Mouse (Mus musculus) liver, embryonic 11.5 days (tissue): ENCODE measurements around the gene Zgpat. TPM values are rescaled to one million over a fixed set of nuclear protein-coding genes. Genes with fewer than 3 reads are reported as not detected.

Experiments used
- ATAC-seq: fragments of 200-750 bp; cut with Nextera tagmentation; replicated peaks from 2 replicates; pipeline ENCODE4 v1.8.0; 2017; ENCODE audit warnings: moderate number of reproducible peaks, mild to moderate bottlenecking, moderate TSS enrichment, moderate library complexity; ENCODE audit not compliant: low FRiP score
- DNase-seq: peaks from one replicate; pipeline ENCODE4 v3.0.0-alpha.2; 2017; ENCODE audit warnings: low spot score
- H3K27ac ChIP-seq: fragments of 300-500 bp; sonication (generic); 2 replicates; pipeline ENCODE4 v1.5.1; 2014; ENCODE audit warnings: mild to moderate bottlenecking, low read depth, low read length, control low read depth
- H3K27me3 ChIP-seq: fragments of 300-500 bp; sonication (generic); replicated peaks from 2 replicates; pipeline ENCODE4 v1.6.1; 2014; ENCODE audit warnings: low read length, mixed read lengths; ENCODE audit not compliant: control insufficient read depth, insufficient read depth
- H3K36me3 ChIP-seq: fragments of 300-500 bp; sonication (generic); 2 replicates; pipeline ENCODE4 v1.6.1; 2014; ENCODE audit warnings: mild to moderate bottlenecking, low read length, moderate library complexity, mixed read lengths; ENCODE audit not compliant: control insufficient read depth, insufficient read depth
- H3K4me1 ChIP-seq: fragments of 300-500 bp; sonication (generic); replicated peaks from 2 replicates; pipeline ENCODE4 v1.6.1; 2014; ENCODE audit warnings: low read length, mixed read lengths; ENCODE audit not compliant: control insufficient read depth, insufficient read depth
- H3K4me2 ChIP-seq: fragments of 300-500 bp; sonication (generic); 2 replicates; pipeline ENCODE4 v1.6.1; 2014; ENCODE audit warnings: mild to moderate bottlenecking, control low read depth, moderate library complexity
- H3K4me3 ChIP-seq: fragments of 300-500 bp; sonication (generic); 2 replicates; pipeline ENCODE4 v1.5.1; 2014; ENCODE audit warnings: low read depth, low read length, control low read depth
- H3K9ac ChIP-seq: fragments of 300-500 bp; sonication (generic); 2 replicates; pipeline ENCODE4 v1.6.1; 2014; ENCODE audit warnings: low read depth, low read length, control low read depth
- H3K9me3 ChIP-seq: fragments of 300-500 bp; sonication (generic); 2 replicates; pipeline ENCODE4 v1.6.1; 2016; ENCODE audit warnings: low read length, inconsistent platforms, mixed read lengths; ENCODE audit not compliant: control insufficient read depth
- WGBS: fragments of 180-500 bp; shearing (Covaris S2); extraction: QIAGEN DNeasy Blood & Tissue Kit; methylation state at CpG from one replicate; pipeline ENCODE4 v1.1.7; 2014; 5-methylcytosine and 5-hydroxymethylcytosine counted together
- polyA plus RNA-seq: library from polyadenylated mRNA; unstranded; fragments of >200 nt; fragmentation: Nextera tagmentation; extraction: Ambion mirVana; gene quantifications from 2 replicates; pipeline ENCODE4 v1.2.1, GENCODE M21; 2014

Zgpat gene
- polyA plus RNA-seq, 1 experiment from 2014 or later: 35.1 TPM

- no peak for DNase-seq
- no peak for ATAC-seq
- no peak overlapping the region for H3K27ac ChIP-seq
These were observed 22.0 kb upstream of the Zgpat start for GRCm38 (mm10) chr2:181342766-181343165.

GRCm38 (mm10) chr2:181356780-181357179 lies 7.9 kb upstream of the Zgpat start:
- peaks cover 57% of the 10 kb centered on the region for H3K36me3 ChIP-seq
- no peak overlapping the region for H3K27ac ChIP-seq
- no peak overlapping the region for H3K4me2 ChIP-seq
- no peak overlapping the region for H3K4me3 ChIP-seq
- no peak overlapping the region for H3K9ac ChIP-seq
- 77% methylated on average over 3 of the region's 3 CpGs for WGBS
- H3K27me3 ChIP-seq: no peaks in the 10 kb centered on the region
- no peaks in the 10 kb centered on the region for H3K4me1 ChIP-seq
- no peaks in the 10 kb centered on the region for H3K9me3 ChIP-seq
- no peak for ATAC-seq
- DNase-seq: no peak

More at GRCm38 (mm10) chr2:181342766-181343165, 22.0 kb upstream of the Zgpat start:
- H3K9ac ChIP-seq: no peak overlapping the region
- no peaks in the 10 kb centered on the region for H3K27me3 ChIP-seq
- H3K36me3 ChIP-seq: peaks cover 36% of the 10 kb centered on the region
- H3K9me3 ChIP-seq: no peaks in the 10 kb centered on the region
- 92% methylated on average over 6 of the region's 6 CpGs for WGBS
- no peaks in the 10 kb centered on the region for H3K4me1 ChIP-seq
- no peak overlapping the region for H3K4me2 ChIP-seq
- no peak overlapping the region for H3K4me3 ChIP-seq

GRCm38 (mm10) chr2:181363946-181364345 lies 782 bp upstream of the Zgpat start:
- H3K36me3 ChIP-seq: peaks cover 24% of the 10 kb centered on the region
- WGBS: 66% methylated on average over 3 of the region's 3 CpGs
- DNase-seq (no peak), ATAC-seq (no peak)
- peak overlapping the region; percentile 98 for H3K4me2 ChIP-seq
- peak overlapping the region; percentile 77 for H3K9ac ChIP-seq
- peaks cover 25% of the 10 kb centered on the region for H3K4me1 ChIP-seq
- H3K27ac ChIP-seq: no peak overlapping the region
- H3K9me3 ChIP-seq: no peaks in the 10 kb centered on the region
- peak overlapping the region; percentile 79 for H3K4me3 ChIP-seq
- no peaks in the 10 kb centered on the region for H3K27me3 ChIP-seq

GRCm38 (mm10) chr2:181364487-181364859 lies 255 bp upstream of the Zgpat start:
- Histone ChIP-seq H3K36me3 (peaks cover 19% of the 10 kb centered on the region), H3K4me1 (peaks cover 25% of the 10 kb centered on the region)
- WGBS: 9% methylated on average over 14 of the region's 14 CpGs

GRCm38 (mm10) chr2:181365655-181366075 lies 937 bp downstream of the Zgpat start:
- WGBS: under 1% methylated on average over 20 of the region's 20 CpGs
- DNase-seq (no peak), ATAC-seq (peak; percentile 68)
- Histone ChIP-seq H3K4me3 (peak overlapping the region; percentile 79), H3K9ac (peak overlapping the region; percentile 77), H3K4me2 (peak overlapping the region; percentile 98), H3K36me3 (peaks cover 21% of the 10 kb centered on the region), H3K9me3 (no peaks in the 10 kb centered on the region; the same call in 1 of the 2 replicates), H3K27ac (peak overlapping the region; percentile 91), H3K4me1 (peaks cover 25% of the 10 kb centered on the region), H3K27me3 (no peaks in the 10 kb centered on the region)

More at GRCm38 (mm10) chr2:181364487-181364859, 255 bp upstream of the Zgpat start:
- peak overlapping the region; percentile 98 for H3K4me2 ChIP-seq
- peak overlapping the region; percentile 91 for H3K27ac ChIP-seq
- ATAC-seq (no peak), DNase-seq (no peak)
- H3K9me3 ChIP-seq: no peaks in the 10 kb centered on the region
- no peaks in the 10 kb centered on the region for H3K27me3 ChIP-seq
- H3K4me3 ChIP-seq: peak overlapping the region; percentile 79
- H3K9ac ChIP-seq: peak overlapping the region; percentile 77

GRCm38 (mm10) chr2:181370001-181370400 lies 5.3 kb downstream of the Zgpat start:
- DNase-seq (no peak), ATAC-seq (no peak)
- Histone ChIP-seq H3K27ac (no peak overlapping the region), H3K9me3 (no peaks in the 10 kb centered on the region; the same call in 1 of the 2 replicates), H3K27me3 (no peaks in the 10 kb centered on the region), H3K4me3 (no peak overlapping the region), H3K9ac (no peak overlapping the region), H3K4me2 (no peak overlapping the region), H3K4me1 (peaks cover 21% of the 10 kb centered on the region), H3K36me3 (peaks cover 10% of the 10 kb centered on the region)
- WGBS: 97% methylated on average over 5 of the region's 5 CpGs

GRCm38 (mm10) chr2:181375787-181376186 lies 11.1 kb downstream of the Zgpat start:
- Histone ChIP-seq H3K27ac (no peak overlapping the region), H3K9ac (no peak overlapping the region), H3K27me3 (no peaks in the 10 kb centered on the region), H3K9me3 (no peaks in the 10 kb centered on the region), H3K36me3 (peaks cover 25% of the 10 kb centered on the region), H3K4me2 (no peak overlapping the region), H3K4me1 (peaks cover 6% of the 10 kb centered on the region; the same call in 1 of the 2 replicates), H3K4me3 (no peak overlapping the region)
- DNase-seq (no peak), ATAC-seq (no peak)
- WGBS: 86% methylated on average over 2 of the region's 2 CpGs

- ATAC-seq (no peak), DNase-seq (no peak)
- Histone ChIP-seq H3K27ac (no peak overlapping the region), H3K36me3 (peaks cover 32% of the 10 kb centered on the region), H3K27me3 (no peaks in the 10 kb centered on the region), H3K4me3 (no peak overlapping the region), H3K9ac (no peak overlapping the region), H3K4me1 (peaks cover 6% of the 10 kb centered on the region; the same call in 1 of the 2 replicates), H3K4me2 (no peak overlapping the region), H3K9me3 (no peaks in the 10 kb centered on the region)
- WGBS: 58% methylated on average over 2 of the region's 2 CpGs
These were observed 12.5 kb downstream of the Zgpat start for GRCm38 (mm10) chr2:181377230-181377629.

GRCm38 (mm10) chr2:181378701-181379100 lies 14.0 kb downstream of the Zgpat start:
- Histone ChIP-seq H3K27ac (no peak overlapping the region), H3K4me1 (peaks cover 6% of the 10 kb centered on the region; the same call in 1 of the 2 replicates), H3K27me3 (no peaks in the 10 kb centered on the region), H3K36me3 (peaks cover 42% of the 10 kb centered on the region), H3K4me3 (no peak overlapping the region), H3K4me2 (no peak overlapping the region), H3K9me3 (no peaks in the 10 kb centered on the region), H3K9ac (no peak overlapping the region)
- 91% methylated on average over 5 of the region's 5 CpGs for WGBS
- DNase-seq: no peak
- ATAC-seq: no peak
